Mouse (Mus musculus): ENCODE measurements at regions not wholly inside any gene's neighbourhood (a gene's known extent, or its start where the extent isn't known, plus 50 kb on each side); places are given as distances from the start of the nearest gene placed in this dataset.

- H3K36me3 ChIP-seq, result no peaks in the 10 kb centered on the region
Observed at GRCm38 (mm10) chr9:24833766-24834165, 59.7 kb upstream of the Tbx20 start.

GRCm38 (mm10) chr9:24848210-24848609, 74.1 kb upstream of the Tbx20 start:
- Histone ChIP-seq H3K9me3 (replicated peaks) (no peaks in the 10 kb centered on the region), H3K36me3 (no peaks in the 10 kb centered on the region), H3K27me3 (no peaks in the 10 kb centered on the region), H3K9ac (no peak overlapping the region), H3K4me2 (no peak overlapping the region), H3K4me3 (replicated peaks) (no peak overlapping the region), H3K27ac (no peak overlapping the region), H3K4me1 (replicated peaks) (peaks cover 10% of the 10 kb centered on the region)
- 11% methylated on average over 7 of the region's 7 CpGs for WGBS (ENCODE audit: insufficient replicate concordance)
- ATAC-seq (ENCODE audit: low read depth) (peak; percentile 85), DNase-seq (peak; percentile 17)

More at GRCm38 (mm10) chr9:24833766-24834165, 59.7 kb upstream of the Tbx20 start:
- Histone ChIP-seq H3K4me3 (replicated peaks) (no peak overlapping the region), H3K9ac (no peak overlapping the region), H3K4me1 (replicated peaks) (no peaks in the 10 kb centered on the region), H3K4me2 (no peak overlapping the region), H3K27me3 (no peaks in the 10 kb centered on the region), H3K9me3 (replicated peaks) (no peaks in the 10 kb centered on the region), H3K27ac (no peak overlapping the region)
- ATAC-seq (ENCODE audit: low read depth) (no peak), DNase-seq (no peak)
- 59% methylated on average over 7 of the region's 7 CpGs for WGBS (ENCODE audit: insufficient replicate concordance)

GRCm38 (mm10) chr9:24859459-24859858, 85.4 kb upstream of the Tbx20 start:
- Histone ChIP-seq H3K4me1 (replicated peaks) (0 out of 2 replicates have a peak, but pooled peaks cover 4% of the 10 kb centered on the region), H3K4me2 (no peak overlapping the region), H3K27me3 (no peaks in the 10 kb centered on the region), H3K4me3 (replicated peaks) (no peak overlapping the region), H3K27ac (no peak overlapping the region), H3K36me3 (no peaks in the 10 kb centered on the region), H3K9me3 (replicated peaks) (no peaks in the 10 kb centered on the region), H3K9ac (no peak overlapping the region)
- WGBS (ENCODE audit: insufficient replicate concordance), result 28% methylated on average over 2 of the region's 2 CpGs
- no peak for ATAC-seq (ENCODE audit: low read depth)
- DNase-seq, result no peak

GRCm38 (mm10) chr9:24866390-24867173, 92.5 kb upstream of the Tbx20 start:
- DNase-seq (no peak), ATAC-seq (ENCODE audit: low read depth) (no peak)
- Histone ChIP-seq H3K9ac (no peak overlapping the region), H3K4me3 (replicated peaks) (no peak overlapping the region), H3K36me3 (no peaks in the 10 kb centered on the region), H3K9me3 (replicated peaks) (no peaks in the 10 kb centered on the region), H3K4me1 (replicated peaks) (no peaks in the 10 kb centered on the region), H3K27me3 (no peaks in the 10 kb centered on the region), H3K4me2 (no peak overlapping the region), H3K27ac (no peak overlapping the region)
- WGBS (ENCODE audit: insufficient replicate concordance), result 54% methylated on average over 4 of the region's 4 CpGs

GRCm38 (mm10) chr9:24868746-24869145, 94.6 kb upstream of the Tbx20 start:
- H3K27ac ChIP-seq, result no peak overlapping the region
- ATAC-seq (ENCODE audit: low read depth), result no peak
- H3K27me3 ChIP-seq, result no peaks in the 10 kb centered on the region
- H3K4me1 ChIP-seq (replicated peaks), result no peaks in the 10 kb centered on the region
- H3K9me3 ChIP-seq (replicated peaks), result no peaks in the 10 kb centered on the region
- 56% methylated on average over 1 of the region's 1 CpGs for WGBS (ENCODE audit: insufficient replicate concordance)
- DNase-seq, result no peak
- H3K36me3 ChIP-seq, result no peaks in the 10 kb centered on the region
- no peak overlapping the region for H3K4me2 ChIP-seq
- H3K9ac ChIP-seq, result no peak overlapping the region
- H3K4me3 ChIP-seq (replicated peaks), result no peak overlapping the region

GRCm38 (mm10) chr9:24874434-24875143, 100.5 kb upstream of the Tbx20 start:
- Histone ChIP-seq H3K9me3 (replicated peaks) (no peaks in the 10 kb centered on the region), H3K4me3 (replicated peaks) (no peak overlapping the region), H3K27ac (no peak overlapping the region), H3K27me3 (no peaks in the 10 kb centered on the region), H3K4me1 (replicated peaks) (no peaks in the 10 kb centered on the region), H3K4me2 (no peak overlapping the region), H3K9ac (no peak overlapping the region), H3K36me3 (no peaks in the 10 kb centered on the region)
- ATAC-seq (ENCODE audit: low read depth), result no peak
- WGBS (ENCODE audit: insufficient replicate concordance), result 38% methylated on average over 13 of the region's 13 CpGs
- no peak for DNase-seq

GRCm38 (mm10) chr9:24878384-24879174, 104.5 kb upstream of the Tbx20 start:
- Histone ChIP-seq H3K27ac (no peak overlapping the region), H3K4me1 (replicated peaks) (no peaks in the 10 kb centered on the region), H3K9ac (no peak overlapping the region), H3K27me3 (no peaks in the 10 kb centered on the region), H3K36me3 (no peaks in the 10 kb centered on the region), H3K9me3 (replicated peaks) (no peaks in the 10 kb centered on the region), H3K4me3 (replicated peaks) (no peak overlapping the region), H3K4me2 (no peak overlapping the region)
- DNase-seq (no peak), ATAC-seq (ENCODE audit: low read depth) (no peak)
- 51% methylated on average over 8 of the region's 8 CpGs for WGBS (ENCODE audit: insufficient replicate concordance)

- H3K9me3 ChIP-seq (replicated peaks), result no peaks in the 10 kb centered on the region
- H3K27ac ChIP-seq, result no peak overlapping the region
- no peaks in the 10 kb centered on the region for H3K27me3 ChIP-seq
- WGBS (ENCODE audit: insufficient replicate concordance), result 11% methylated on average over 1 of the region's 1 CpGs
- DNase-seq (no peak), ATAC-seq (ENCODE audit: low read depth) (no peak)
- H3K4me3 ChIP-seq (replicated peaks), result no peak overlapping the region
- no peaks in the 10 kb centered on the region for H3K36me3 ChIP-seq
- no peak overlapping the region for H3K4me2 ChIP-seq
- no peaks in the 10 kb centered on the region for H3K4me1 ChIP-seq (replicated peaks)
- H3K9ac ChIP-seq, result no peak overlapping the region
Observed at GRCm38 (mm10) chr9:24879662-24880061, 105.6 kb upstream of the Tbx20 start.

GRCm38 (mm10) chr9:24884011-24884410, 109.9 kb upstream of the Tbx20 start:
- H3K4me1 ChIP-seq (replicated peaks), result no peaks in the 10 kb centered on the region
- ATAC-seq (ENCODE audit: low read depth), result no peak
- no peak overlapping the region for H3K4me3 ChIP-seq (replicated peaks)
- H3K9me3 ChIP-seq (replicated peaks), result no peaks in the 10 kb centered on the region
- H3K27me3 ChIP-seq, result no peaks in the 10 kb centered on the region
- DNase-seq, result no peak
- no peak overlapping the region for H3K4me2 ChIP-seq
- no peak overlapping the region for H3K27ac ChIP-seq
- no peak overlapping the region for H3K9ac ChIP-seq
- H3K36me3 ChIP-seq, result no peaks in the 10 kb centered on the region
- 41% methylated on average over 3 of the region's 3 CpGs for WGBS (ENCODE audit: insufficient replicate concordance)

- Histone ChIP-seq H3K9me3 (replicated peaks) (no peaks in the 10 kb centered on the region), H3K4me1 (replicated peaks) (no peaks in the 10 kb centered on the region), H3K27ac (no peak overlapping the region), H3K9ac (no peak overlapping the region), H3K36me3 (no peaks in the 10 kb centered on the region), H3K4me3 (replicated peaks) (no peak overlapping the region), H3K4me2 (no peak overlapping the region), H3K27me3 (no peaks in the 10 kb centered on the region)
- no peak for DNase-seq
- WGBS (ENCODE audit: insufficient replicate concordance), result 58% methylated on average over 9 of the region's 9 CpGs
- ATAC-seq (ENCODE audit: low read depth), result no peak
Observed at GRCm38 (mm10) chr9:24888282-24888681, 114.2 kb upstream of the Tbx20 start.

GRCm38 (mm10) chr9:24896498-24897261, 122.6 kb upstream of the Tbx20 start:
- Histone ChIP-seq H3K9ac (no peak overlapping the region), H3K4me1 (replicated peaks) (0 out of 2 replicates have a peak, but pooled peaks cover 2% of the 10 kb centered on the region), H3K27ac (no peak overlapping the region), H3K9me3 (replicated peaks) (no peaks in the 10 kb centered on the region), H3K4me3 (replicated peaks) (no peak overlapping the region), H3K4me2 (no peak overlapping the region), H3K36me3 (no peaks in the 10 kb centered on the region), H3K27me3 (no peaks in the 10 kb centered on the region)
- WGBS (ENCODE audit: insufficient replicate concordance), result 64% methylated on average over 13 of the region's 13 CpGs
- ATAC-seq (ENCODE audit: low read depth) (no peak), DNase-seq (no peak)

All from liver, embryonic 13.5 days (tissue).